8 mouse cellular contexts compared by ENCODE assay signal in the genomic region with DNA sequence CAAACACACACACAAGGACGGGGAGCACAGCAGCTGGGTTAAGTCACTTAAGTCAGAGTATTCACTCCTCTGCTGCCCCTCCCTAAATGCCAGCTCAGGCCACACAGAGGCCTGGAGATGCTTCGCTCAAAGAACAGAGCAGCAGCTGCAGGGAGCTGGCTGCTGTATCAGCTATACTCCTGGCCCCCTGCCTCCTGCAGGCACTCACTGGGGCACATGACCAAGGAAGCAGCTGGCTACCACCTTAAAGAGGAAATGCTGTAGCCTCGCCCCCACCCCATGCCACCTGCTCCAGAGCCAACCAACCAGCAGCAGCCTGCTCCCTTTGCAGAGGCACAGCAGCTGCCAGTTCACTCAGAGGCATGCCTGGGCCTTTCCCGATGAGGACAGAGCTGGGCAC. TPM values are rescaled to one million over a fixed set of nuclear protein-coding genes. Genes with fewer than 3 reads are reported as not detected.
DNase-seq lines count a peak whose midpoint lies in the region; ATAC-seq and TF ChIP-seq lines count a peak whose summit lies in the region.

No protein-coding gene starts in this region.

- no peak overlapping the region for H3K4me3 ChIP-seq in forebrain, embryonic 15.5 days
- H3K4me3 ChIP-seq in hindbrain, embryonic 12.5 days, result no peak overlapping the region
- H3K4me3 ChIP-seq in liver, embryonic 13.5 days (replicated peaks), result no peak overlapping the region
- H3K4me3 ChIP-seq in neural tube, embryonic 12.5 days, result no peak overlapping the region
- H3K4me3 ChIP-seq in thymus, adult 2 months (ENCODE audit: control insufficient read depth, insufficient read depth, low read length), result no peak overlapping the region

- H3K27ac ChIP-seq in forebrain, embryonic 15.5 days (replicated peaks), result peak overlapping the region; percentile 16
- peak overlapping the region; percentile 57; the same call in 1 of the 2 replicates for H3K27ac ChIP-seq in hindbrain, embryonic 12.5 days
- H3K27ac ChIP-seq in liver, embryonic 13.5 days, result no peak overlapping the region
- no peak overlapping the region for H3K27ac ChIP-seq in neural tube, embryonic 12.5 days
- peak overlapping the region; percentile 69 for H3K27ac ChIP-seq in thymus, adult 2 months (ENCODE audit: control insufficient read depth, insufficient read depth, low read length)

- peaks cover 8% of the 10 kb centered on the region for H3K4me1 ChIP-seq in forebrain, embryonic 15.5 days
- peaks cover 5% of the 10 kb centered on the region for H3K4me1 ChIP-seq in hindbrain, embryonic 12.5 days
- no peaks in the 10 kb centered on the region for H3K4me1 ChIP-seq in liver, embryonic 13.5 days (replicated peaks)
- H3K4me1 ChIP-seq in neural tube, embryonic 12.5 days, result peaks cover 3% of the 10 kb centered on the region; the same call in 1 of the 2 replicates
- H3K4me1 ChIP-seq in thymus, adult 2 months (replicated peaks; ENCODE audit: control insufficient read depth, insufficient read depth, low read length), result peaks cover 30% of the 10 kb centered on the region

- H3K36me3 ChIP-seq in forebrain, embryonic 15.5 days, result no peaks in the 10 kb centered on the region
- no peaks in the 10 kb centered on the region for H3K36me3 ChIP-seq in hindbrain, embryonic 12.5 days
- no peaks in the 10 kb centered on the region for H3K36me3 ChIP-seq in liver, embryonic 13.5 days
- no peaks in the 10 kb centered on the region for H3K36me3 ChIP-seq in neural tube, embryonic 12.5 days
- peaks cover 60% of the 10 kb centered on the region for H3K36me3 ChIP-seq in thymus, adult 2 months (ENCODE audit: control insufficient read depth, insufficient read depth, low read length)

- no peaks in the 10 kb centered on the region for H3K9me3 ChIP-seq in forebrain, embryonic 15.5 days
- H3K9me3 ChIP-seq in hindbrain, embryonic 12.5 days (replicated peaks), result no peaks in the 10 kb centered on the region
- H3K9me3 ChIP-seq in liver, embryonic 13.5 days (replicated peaks), result no peaks in the 10 kb centered on the region
- H3K9me3 ChIP-seq in neural tube, embryonic 12.5 days, result no peaks in the 10 kb centered on the region

- 11% methylated on average over 4 of the region's 4 CpGs for WGBS in forebrain, embryonic 15.5 days
- WGBS in hindbrain, embryonic 12.5 days, result 5% methylated on average over 4 of the region's 4 CpGs
- 40% methylated on average over 4 of the region's 4 CpGs for WGBS in liver, embryonic 13.5 days (ENCODE audit: insufficient replicate concordance)
- 16% methylated on average over 4 of the region's 4 CpGs for WGBS in neural tube, embryonic 12.5 days
- 2% methylated on average over 4 of the region's 4 CpGs for WGBS in thymus, adult 2 months

- H3K27me3 ChIP-seq in forebrain, embryonic 15.5 days, result no peaks in the 10 kb centered on the region
- H3K27me3 ChIP-seq in hindbrain, embryonic 12.5 days, result no peaks in the 10 kb centered on the region
- no peaks in the 10 kb centered on the region for H3K27me3 ChIP-seq in liver, embryonic 13.5 days
- no peaks in the 10 kb centered on the region for H3K27me3 ChIP-seq in neural tube, embryonic 12.5 days (replicated peaks)
- no peaks in the 10 kb centered on the region for H3K27me3 ChIP-seq in thymus, adult 2 months (ENCODE audit: control insufficient read depth, insufficient read depth, low read length)

- peak; percentile 92 for ATAC-seq in forebrain, embryonic 15.5 days (replicated peaks)
- peak; percentile 97 for ATAC-seq in hindbrain, embryonic 12.5 days (ENCODE audit: low FRiP score)
- ATAC-seq in liver, embryonic 13.5 days (ENCODE audit: low read depth), result peak; percentile 34; the same call in 1 of the 2 replicates
- peak; percentile 96 for ATAC-seq in neural tube, embryonic 12.5 days (ENCODE audit: low FRiP score, low read depth)

- TF ChIP-seq CTCF in thymus, adult 2 months (IDR thresholded peaks at IDR 0.05; ENCODE audit: borderline replicate concordance, control insufficient read depth, extremely low read depth, insufficient read depth, low read length, poor library complexity), result peak; percentile 62; the same call in 1 of the 2 replicates

- no peak overlapping the region for H3K9ac ChIP-seq in forebrain, embryonic 15.5 days (replicated peaks)
- H3K9ac ChIP-seq in hindbrain, embryonic 12.5 days, result no peak overlapping the region
- no peak overlapping the region for H3K9ac ChIP-seq in liver, embryonic 13.5 days
- no peak overlapping the region for H3K9ac ChIP-seq in neural tube, embryonic 12.5 days

- TF ChIP-seq POLR2A in thymus, adult 2 months (IDR thresholded peaks at IDR 0.05; ENCODE audit: control insufficient read depth, extremely low read depth, insufficient read depth, low read length, poor library complexity), result peak; percentile 84

- DNase-seq in adrenal gland, postnatal 10 days, result peak; percentile 12
- DNase-seq in adrenal gland, postnatal 36 days, result no peak
- peak; percentile 87 for DNase-seq in MN1 (ENCODE audit: low spot score)
- no peak for DNase-seq in liver, embryonic 13.5 days
- peak; percentile 90 for DNase-seq in thymus, adult 2 months

- no peak overlapping the region for H3K4me2 ChIP-seq in forebrain, embryonic 15.5 days (replicated peaks)
- H3K4me2 ChIP-seq in hindbrain, embryonic 12.5 days (replicated peaks), result no peak overlapping the region
- no peak overlapping the region for H3K4me2 ChIP-seq in liver, embryonic 13.5 days
- H3K4me2 ChIP-seq in neural tube, embryonic 12.5 days (replicated peaks), result no peak overlapping the region

RNA-seq across cellular contexts. Expression of a gene that starts 28.0 kb away (rescaled TPM):
- total RNA-seq in adrenal gland, postnatal 10 days (2021), result 1 to 10 TPM; 1.4 to 2.7 TPM
- under 1 TPM in 1 of 2 experiments, not detected in 1; 0.53 TPM for total RNA-seq in adrenal gland, postnatal 36 days (2021)
- 71.4 and 76.3 TPM in 2 replicates for polyA plus RNA-seq in forebrain, embryonic 15.5 days (2015; fragmentation: Nextera tagmentation; extraction: Ambion mirVana)
- polyA plus RNA-seq in hindbrain, embryonic 12.5 days (2016; fragmentation: Nextera tagmentation; extraction: Ambion mirVana), result 9.8 and 19.9 TPM in 2 replicates
- 0.81 and 1.1 TPM in 2 replicates for polyA plus RNA-seq in liver, embryonic 13.5 days (2015; fragmentation: Nextera tagmentation; extraction: Ambion mirVana)
- 11.5 and 12.2 TPM in 2 replicates for polyA plus RNA-seq in neural tube, embryonic 12.5 days (2016; fragmentation: Nextera tagmentation; extraction: Ambion mirVana)
- polyA plus RNA-seq in thymus, adult 2 months (2012; rRNA removed), result 578 and 597 TPM in 2 replicates

Comparison
In these comparisons a context has a peak if more than half of its experiments do, and no peak if none do; other contexts are left out.
1. DNase-seq: peak in adrenal gland, postnatal 10 days (single experiment), MN1 (single experiment) and thymus, adult 2 months (single experiment); none in adrenal gland, postnatal 36 days (0 of 2) and liver, embryonic 13.5 days (single experiment).
2. ATAC-seq: peak in every context shown above with its lines; median percentile 97 in hindbrain, embryonic 12.5 days; 96 in neural tube, embryonic 12.5 days; 92 in forebrain, embryonic 15.5 days; 34 in liver, embryonic 13.5 days.
3. H3K27ac ChIP-seq: peak in forebrain, embryonic 15.5 days (single experiment), hindbrain, embryonic 12.5 days (single experiment) and thymus, adult 2 months (single experiment); none in liver, embryonic 13.5 days (single experiment) and neural tube, embryonic 12.5 days (single experiment).